Comparison of ENCODE assay signal across 19 mouse cellular contexts in the genomic region with DNA sequence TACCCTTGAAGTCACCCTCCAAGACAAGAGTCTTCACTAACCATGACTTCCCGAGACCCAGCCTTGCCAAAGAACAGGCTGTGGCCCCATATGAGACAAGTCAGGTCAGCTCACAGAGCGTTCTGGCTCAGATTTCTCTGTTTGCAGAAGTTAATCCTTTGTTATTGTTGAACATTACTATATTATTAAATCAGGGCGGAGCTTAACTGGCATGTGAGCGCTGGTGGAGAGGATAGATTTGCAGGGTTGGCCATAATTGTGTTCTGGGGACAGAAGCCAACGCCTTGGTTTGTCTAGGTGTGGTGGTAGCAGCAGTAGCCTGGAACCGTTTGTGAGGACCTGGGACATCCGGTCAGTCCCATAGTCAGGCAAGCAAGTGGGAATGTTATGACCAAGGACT. TPM values are rescaled to one million over a fixed set of nuclear protein-coding genes. Genes with fewer than 3 reads are reported as not detected.
DNase-seq lines count a peak whose midpoint lies in the region; ATAC-seq and TF ChIP-seq lines count a peak whose summit lies in the region.
"Had no signal": no experiment of that assay in that cellular context is flagged by ENCODE, and none has a peak within 500 bp of the region (broad histone marks: within the 10 kb centered on the region; RNA-seq: fewer than 3 reads in every experiment).

No protein-coding gene starts in this region.

- H3K36me3 ChIP-seq in embryonic facial prominence, embryonic 11.5 days (replicated peaks; ENCODE audit: control insufficient read depth, insufficient read depth, low read depth, low read length), result no peaks in the 10 kb centered on the region
- H3K36me3 ChIP-seq in embryonic facial prominence, embryonic 10.5 days (replicated peaks), result no peaks in the 10 kb centered on the region
- H3K36me3 ChIP-seq in small intestine, adult 2 months (ENCODE audit: control insufficient read depth, insufficient read depth, low read length), result no peaks in the 10 kb centered on the region
- H3K36me3 ChIP-seq in stomach, postnatal 0 days (ENCODE audit: control insufficient read depth, insufficient read depth, low read length), result no peaks in the 10 kb centered on the region
- H3K36me3 ChIP-seq in limb, embryonic 10.5 days, result no peaks in the 10 kb centered on the region
- H3K36me3 ChIP-seq: forebrain, embryonic 15.5 days; G1E; heart, embryonic 13.5 days; hindbrain, embryonic 15.5 days had no signal

- no peaks in the 10 kb centered on the region for H3K4me1 ChIP-seq in embryonic facial prominence, embryonic 11.5 days (ENCODE audit: control insufficient read depth, insufficient read depth, low read length)
- peaks cover 9% of the 10 kb centered on the region for H3K4me1 ChIP-seq in embryonic facial prominence, embryonic 10.5 days
- peaks cover 15% of the 10 kb centered on the region for H3K4me1 ChIP-seq in brown adipose tissue, adult 24 weeks (ENCODE audit: control insufficient read depth, insufficient read depth, insufficient read length, low read length)
- H3K4me1 ChIP-seq in small intestine, adult 2 months (ENCODE audit: control insufficient read depth, insufficient read depth, insufficient read length, low read length), result peaks cover 2% of the 10 kb centered on the region; the same call in 1 of the 2 replicates
- peaks cover 3% of the 10 kb centered on the region; the same call in 1 of the 2 replicates for H3K4me1 ChIP-seq in stomach, postnatal 0 days (replicated peaks; ENCODE audit: control insufficient read depth, insufficient read depth)
- peaks cover 9% of the 10 kb centered on the region for H3K4me1 ChIP-seq in limb, embryonic 10.5 days
- H3K4me1 ChIP-seq: forebrain, embryonic 15.5 days; heart, embryonic 13.5 days had no signal

- H3K9me3 ChIP-seq in embryonic facial prominence, embryonic 11.5 days (replicated peaks; ENCODE audit: control insufficient read depth, low read length), result no peaks in the 10 kb centered on the region
- H3K9me3 ChIP-seq in embryonic facial prominence, embryonic 10.5 days, result no peaks in the 10 kb centered on the region
- no peaks in the 10 kb centered on the region for H3K9me3 ChIP-seq in stomach, postnatal 0 days (ENCODE audit: control insufficient read depth, low read length)
- H3K9me3 ChIP-seq in limb, embryonic 10.5 days (replicated peaks), result no peaks in the 10 kb centered on the region
- H3K9me3 ChIP-seq: forebrain, embryonic 15.5 days; heart, embryonic 13.5 days; hindbrain, embryonic 15.5 days had no signal

- H3K27me3 ChIP-seq in embryonic facial prominence, embryonic 11.5 days (ENCODE audit: control insufficient read depth, insufficient read depth, low read length), result no peaks in the 10 kb centered on the region
- H3K27me3 ChIP-seq in embryonic facial prominence, embryonic 10.5 days (replicated peaks; ENCODE audit: low read depth, poor library complexity, severe bottlenecking), result 0 out of 2 replicates have a peak, but pooled peaks cover 4% of the 10 kb centered on the region
- H3K27me3 ChIP-seq in small intestine, adult 2 months (ENCODE audit: control insufficient read depth, insufficient read depth, low read length), result no peaks in the 10 kb centered on the region
- no peaks in the 10 kb centered on the region for H3K27me3 ChIP-seq in stomach, postnatal 0 days (ENCODE audit: control insufficient read depth, insufficient read depth, low read length)
- H3K27me3 ChIP-seq in limb, embryonic 10.5 days (ENCODE audit: low read depth, poor library complexity, severe bottlenecking), result no peaks in the 10 kb centered on the region
- H3K27me3 ChIP-seq: forebrain, embryonic 15.5 days; heart, embryonic 13.5 days; hindbrain, embryonic 15.5 days had no signal

- no peak overlapping the region for H3K9ac ChIP-seq in embryonic facial prominence, embryonic 11.5 days (replicated peaks; ENCODE audit: low read length)
- H3K9ac ChIP-seq in stomach, postnatal 0 days (ENCODE audit: low read length), result no peak overlapping the region
- H3K9ac ChIP-seq: forebrain, embryonic 15.5 days; heart, embryonic 13.5 days; hindbrain, embryonic 15.5 days had no signal

- TF ChIP-seq POLR2A in small intestine, adult 2 months (IDR thresholded peaks at IDR 0.05; ENCODE audit: low read depth, low read length), result no peak

- TF ChIP-seq EP300 in stomach, postnatal 0 days (optimal IDR thresholded peaks at IDR 0.05), result no peak

- no peak overlapping the region for H3K4me2 ChIP-seq in embryonic facial prominence, embryonic 11.5 days (ENCODE audit: low read depth, low read length)
- no peak overlapping the region for H3K4me2 ChIP-seq in stomach, postnatal 0 days (replicated peaks; ENCODE audit: low read depth)
- H3K4me2 ChIP-seq: forebrain, embryonic 15.5 days; heart, embryonic 13.5 days; hindbrain, embryonic 15.5 days had no signal

- no peak overlapping the region for H3K27ac ChIP-seq in embryonic facial prominence, embryonic 11.5 days (replicated peaks; ENCODE audit: low read depth, low read length)
- H3K27ac ChIP-seq in embryonic facial prominence, embryonic 10.5 days (replicated peaks), result no peak overlapping the region
- H3K27ac ChIP-seq in brown adipose tissue, adult 24 weeks (replicated peaks; ENCODE audit: low read depth, low read length), result peak overlapping the region; percentile 60; the same call in 1 of the 2 replicates
- peak overlapping the region; percentile 15; the same call in 1 of the 2 replicates for H3K27ac ChIP-seq in small intestine, adult 2 months (ENCODE audit: insufficient read depth, low read depth, low read length)
- H3K27ac ChIP-seq in stomach, postnatal 0 days (replicated peaks), result no peak overlapping the region
- no peak overlapping the region for H3K27ac ChIP-seq in limb, embryonic 10.5 days
- H3K27ac ChIP-seq: forebrain, embryonic 15.5 days; heart, embryonic 13.5 days; hindbrain, embryonic 15.5 days had no signal

- DNase-seq in embryonic facial prominence, embryonic 11.5 days (ENCODE audit: low spot score), result peak; percentile 19
- no peak for DNase-seq in embryonic facial prominence, embryonic 10.5 days (ENCODE audit: low spot score)
- no peak for DNase-seq in stomach, postnatal 0 days (ENCODE audit: low spot score)
- no peak for DNase-seq in limb, embryonic 10.5 days (ENCODE audit: low spot score)
- no peak for DNase-seq in spleen, adult 18-20 months
- DNase-seq: adrenal gland, postnatal 10 days; B cell, adult 2 months; cerebellum, adult 11-12 months; cerebellum, adult 9-10 months; cerebellum, postnatal 25 days; gastrocnemius, postnatal 10 days; heart, postnatal 36 days had no signal

- ATAC-seq in embryonic facial prominence, embryonic 11.5 days (replicated peaks; ENCODE audit: insufficient number of reproducible peaks, low FRiP score, low TSS enrichment, low read depth), result no peak; the same call in 1 of the 2 replicates
- peak; percentile 56 for ATAC-seq in stomach, postnatal 0 days (ENCODE audit: low FRiP score, low TSS enrichment)
- ATAC-seq: CD4-positive, CD25-positive, alpha-beta regulatory T cell, adult 4 months; forebrain, embryonic 15.5 days had no signal

- no peak overlapping the region for H3K4me3 ChIP-seq in embryonic facial prominence, embryonic 11.5 days (ENCODE audit: low read depth, low read length)
- no peak overlapping the region for H3K4me3 ChIP-seq in embryonic facial prominence, embryonic 10.5 days
- no peak overlapping the region for H3K4me3 ChIP-seq in brown adipose tissue, adult 24 weeks (ENCODE audit: insufficient read depth, low read depth, low read length)
- H3K4me3 ChIP-seq in small intestine, adult 2 months (ENCODE audit: low read depth, low read length), result no peak overlapping the region
- H3K4me3 ChIP-seq in stomach, postnatal 0 days (ENCODE audit: low read depth, low read length), result no peak overlapping the region
- H3K4me3 ChIP-seq in limb, embryonic 10.5 days, result no peak overlapping the region
- H3K4me3 ChIP-seq: forebrain, embryonic 15.5 days; heart, embryonic 13.5 days; hindbrain, embryonic 15.5 days had no signal

- TF ChIP-seq CTCF in small intestine, adult 2 months (IDR thresholded peaks at IDR 0.05; ENCODE audit: extremely low read depth, insufficient read length, insufficient replicate concordance, low read depth, low read length), result no peak
- TF ChIP-seq CTCF in stomach, postnatal 0 days (IDR thresholded peaks at IDR 0.05; ENCODE audit: low read depth), result no peak

- 74% methylated on average over 7 of the region's 7 CpGs for WGBS in embryonic facial prominence, embryonic 11.5 days
- 82% methylated on average over 7 of the region's 7 CpGs for WGBS in embryonic facial prominence, embryonic 10.5 days
- WGBS in small intestine, adult 2 months, result 41% methylated on average over 7 of the region's 7 CpGs
- 31% methylated on average over 7 of the region's 7 CpGs for WGBS in stomach, postnatal 0 days
- WGBS in limb, embryonic 10.5 days, result 91% methylated on average over 7 of the region's 7 CpGs

RNA-seq across cellular contexts. Expression of a gene that starts 26.5 kb away (rescaled TPM):
- polyA plus RNA-seq in embryonic facial prominence, embryonic 11.5 days (2014; fragmentation: Nextera tagmentation; extraction: Ambion mirVana), result 6.5 and 6.7 TPM in 2 replicates
- 2.8 and 2.9 TPM in 2 replicates for polyA plus RNA-seq in embryonic facial prominence, embryonic 10.5 days (2016; fragmentation: Nextera tagmentation; extraction: Ambion mirVana)
- 196 and 238 TPM in 2 replicates for polyA plus RNA-seq in brown adipose tissue, adult 24 weeks (2012; ENCODE audit: insufficient read depth, insufficient read length, missing spikeins)
- 40.7 and 52.0 TPM in 2 replicates for polyA plus RNA-seq in small intestine, adult 2 months (2012; rRNA removed)
- polyA plus RNA-seq in stomach, postnatal 0 days (2015; fragmentation: Nextera tagmentation; extraction: Ambion mirVana), result 4.7 and 5.5 TPM in 2 replicates
- polyA plus RNA-seq in limb, embryonic 10.5 days (2016; fragmentation: Nextera tagmentation; extraction: Ambion mirVana), result 2.8 and 2.9 TPM in 2 replicates
- polyA plus RNA-seq: G1E had no signal

Comparison
In these comparisons a context has a peak if more than half of its experiments do, and no peak if none do; other contexts are left out.
1. H3K27ac ChIP-seq: peak in brown adipose tissue, adult 24 weeks (single experiment) and small intestine, adult 2 months (single experiment); none in embryonic facial prominence, embryonic 11.5 days (single experiment), embryonic facial prominence, embryonic 10.5 days (single experiment), stomach, postnatal 0 days (single experiment) and limb, embryonic 10.5 days (single experiment).